Mouse (Mus musculus) hindbrain, embryonic 13.5 days (tissue): ENCODE measurements at regions not wholly inside any gene's neighbourhood (a gene's known extent, or its start where the extent isn't known, plus 50 kb on each side); places are given as distances from the start of the nearest gene placed in this dataset.

Experiments
- ATAC-seq: fragments of 200-750 bp; cut with Nextera tagmentation; 2 replicates; pipeline ENCODE4 v1.8.0; 2017; ENCODE audit warnings: moderate TSS enrichment; ENCODE audit not compliant: low FRiP score
- H3K27ac ChIP-seq: fragments of 300-500 bp; sonication (generic); 2 replicates; pipeline ENCODE4 v1.5.1; 2015; ENCODE audit warnings: inconsistent platforms, mild to moderate bottlenecking, moderate library complexity
- H3K27me3 ChIP-seq: fragments of 300-500 bp; sonication (generic); 2 replicates; pipeline ENCODE4 v1.6.1; 2015; ENCODE audit warnings: mild to moderate bottlenecking, inconsistent platforms
- H3K36me3 ChIP-seq: fragments of 300-500 bp; sonication (generic); 2 replicates; pipeline ENCODE4 v1.6.1; 2015; ENCODE audit warnings: mild to moderate bottlenecking, inconsistent platforms
- H3K4me1 ChIP-seq: fragments of 300-500 bp; sonication (generic); replicated peaks from 2 replicates; pipeline ENCODE4 v1.6.1; 2015; ENCODE audit warnings: inconsistent platforms
- H3K4me2 ChIP-seq: fragments of 300-500 bp; sonication (generic); 2 replicates; pipeline ENCODE4 v1.6.1; 2015; ENCODE audit warnings: inconsistent platforms, mild to moderate bottlenecking, moderate library complexity
- H3K4me3 ChIP-seq: fragments of 300-500 bp; sonication (generic); 2 replicates; pipeline ENCODE4 v1.5.1; 2015; ENCODE audit warnings: mild to moderate bottlenecking, inconsistent platforms
- H3K9ac ChIP-seq: fragments of 300-500 bp; sonication (generic); 2 replicates; pipeline ENCODE4 v1.6.1; 2015; ENCODE audit warnings: mild to moderate bottlenecking, inconsistent platforms
- H3K9me3 ChIP-seq: fragments of 300-500 bp; sonication (generic); 2 replicates; pipeline ENCODE4 v1.6.1; 2016; ENCODE audit warnings: inconsistent platforms
- WGBS: fragments of 180-500 bp; shearing (Covaris S2); methylation state at CpG from one replicate; pipeline ENCODE4 v1.1.7; 2015; 5-methylcytosine and 5-hydroxymethylcytosine counted together

- 95% methylated on average over 5 of the region's 5 CpGs for WGBS
- H3K27ac ChIP-seq = no peak overlapping the region
- H3K4me1 ChIP-seq = no peaks in the 10 kb centered on the region
- no peak for ATAC-seq
- H3K27me3 ChIP-seq = no peaks in the 10 kb centered on the region
- no peaks in the 10 kb centered on the region for H3K36me3 ChIP-seq
- no peak overlapping the region for H3K9ac ChIP-seq
- H3K4me2 ChIP-seq = no peak overlapping the region
- H3K4me3 ChIP-seq = no peak overlapping the region
- no peaks in the 10 kb centered on the region for H3K9me3 ChIP-seq
Measured at GRCm38 (mm10) chr2:116718637-116719036, 159.9 kb upstream of the Tmco5 start.

GRCm38 (mm10) chr2:116727591-116727990, 150.9 kb upstream of the Tmco5 start:
- ATAC-seq = no peak

GRCm38 (mm10) chr2:116735702-116736101, 142.8 kb upstream of the Tmco5 start:
- Histone ChIP-seq H3K27me3 (no peaks in the 10 kb centered on the region), H3K36me3 (no peaks in the 10 kb centered on the region), H3K27ac (no peak overlapping the region), H3K9ac (no peak overlapping the region), H3K4me1 (no peaks in the 10 kb centered on the region), H3K4me2 (no peak overlapping the region), H3K9me3 (no peaks in the 10 kb centered on the region), H3K4me3 (no peak overlapping the region)
- 49% methylated on average over 3 of the region's 3 CpGs for WGBS
- ATAC-seq = 0 out of 2 replicates have a peak, but pooled peaks have one; percentile 57

More at GRCm38 (mm10) chr2:116727591-116727990, 150.9 kb upstream of the Tmco5 start:
- Histone ChIP-seq H3K36me3 (no peaks in the 10 kb centered on the region), H3K4me2 (no peak overlapping the region), H3K4me1 (no peaks in the 10 kb centered on the region), H3K27me3 (no peaks in the 10 kb centered on the region), H3K9me3 (no peaks in the 10 kb centered on the region), H3K27ac (no peak overlapping the region), H3K9ac (no peak overlapping the region), H3K4me3 (no peak overlapping the region)
- WGBS = 71% methylated on average over 1 of the region's 1 CpGs

GRCm38 (mm10) chr2:116768459-116769047, 109.9 kb upstream of the Tmco5 start:
- H3K36me3 ChIP-seq = no peaks in the 10 kb centered on the region
- H3K4me1 ChIP-seq = no peaks in the 10 kb centered on the region
- no peaks in the 10 kb centered on the region for H3K9me3 ChIP-seq
- H3K4me3 ChIP-seq = no peak overlapping the region
- H3K27me3 ChIP-seq = no peaks in the 10 kb centered on the region
- no peak for ATAC-seq
- H3K4me2 ChIP-seq = no peak overlapping the region
- H3K9ac ChIP-seq = no peak overlapping the region
- WGBS = 57% methylated on average over 15 of the region's 15 CpGs
- no peak overlapping the region for H3K27ac ChIP-seq

GRCm38 (mm10) chr2:116769186-116769585, 109.3 kb upstream of the Tmco5 start:
- Histone ChIP-seq H3K4me2 (no peak overlapping the region), H3K4me1 (no peaks in the 10 kb centered on the region), H3K36me3 (no peaks in the 10 kb centered on the region), H3K9me3 (no peaks in the 10 kb centered on the region), H3K9ac (no peak overlapping the region), H3K27ac (no peak overlapping the region), H3K4me3 (no peak overlapping the region), H3K27me3 (no peaks in the 10 kb centered on the region)
- no peak for ATAC-seq
- WGBS = 87% methylated on average over 4 of the region's 4 CpGs

GRCm38 (mm10) chr2:116772569-116772968, 105.9 kb upstream of the Tmco5 start:
- WGBS = 81% methylated on average over 6 of the region's 6 CpGs
- H3K4me2 ChIP-seq = no peak overlapping the region

GRCm38 (mm10) chr2:116800141-116800540, 78.3 kb upstream of the Tmco5 start:
- Histone ChIP-seq H3K27me3 (no peaks in the 10 kb centered on the region), H3K9ac (no peak overlapping the region), H3K4me3 (no peak overlapping the region), H3K4me1 (no peaks in the 10 kb centered on the region), H3K27ac (no peak overlapping the region), H3K9me3 (no peaks in the 10 kb centered on the region), H3K4me2 (no peak overlapping the region), H3K36me3 (no peaks in the 10 kb centered on the region)
- WGBS = 93% methylated on average over 2 of the region's 2 CpGs
- ATAC-seq = no peak

More at GRCm38 (mm10) chr2:116772569-116772968, 105.9 kb upstream of the Tmco5 start:
- Histone ChIP-seq H3K36me3 (no peaks in the 10 kb centered on the region), H3K27ac (no peak overlapping the region), H3K27me3 (no peaks in the 10 kb centered on the region), H3K9ac (no peak overlapping the region), H3K9me3 (no peaks in the 10 kb centered on the region), H3K4me1 (no peaks in the 10 kb centered on the region), H3K4me3 (no peak overlapping the region)
- ATAC-seq = no peak

- Histone ChIP-seq H3K4me1 (no peaks in the 10 kb centered on the region), H3K4me2 (no peak overlapping the region), H3K9me3 (no peaks in the 10 kb centered on the region), H3K27ac (no peak overlapping the region), H3K9ac (no peak overlapping the region), H3K4me3 (no peak overlapping the region), H3K27me3 (no peaks in the 10 kb centered on the region), H3K36me3 (no peaks in the 10 kb centered on the region)
- 88% methylated on average over 7 of the region's 7 CpGs for WGBS
- no peak for ATAC-seq
Measured at GRCm38 (mm10) chr2:116801578-116801977, 76.9 kb upstream of the Tmco5 start.

GRCm38 (mm10) chr2:116807207-116807606, 71.3 kb upstream of the Tmco5 start:
- H3K4me3 ChIP-seq = no peak overlapping the region
- WGBS = 80% methylated on average over 3 of the region's 3 CpGs
- H3K27me3 ChIP-seq = no peaks in the 10 kb centered on the region
- no peak for ATAC-seq
- H3K4me1 ChIP-seq = no peaks in the 10 kb centered on the region
- H3K9ac ChIP-seq = no peak overlapping the region
- H3K9me3 ChIP-seq = no peaks in the 10 kb centered on the region
- H3K36me3 ChIP-seq = no peaks in the 10 kb centered on the region
- no peak overlapping the region for H3K4me2 ChIP-seq
- no peak overlapping the region for H3K27ac ChIP-seq

- ATAC-seq = 0 out of 2 replicates have a peak, but pooled peaks have one; percentile 32
- WGBS = 65% methylated on average over 7 of the region's 7 CpGs
- Histone ChIP-seq H3K9me3 (no peaks in the 10 kb centered on the region), H3K4me2 (no peak overlapping the region), H3K4me1 (peaks cover 3% of the 10 kb centered on the region; the same call in 1 of the 2 replicates), H3K4me3 (no peak overlapping the region), H3K27me3 (no peaks in the 10 kb centered on the region), H3K27ac (no peak overlapping the region), H3K9ac (no peak overlapping the region), H3K36me3 (no peaks in the 10 kb centered on the region)
Measured at GRCm38 (mm10) chr2:116807636-116808035, 70.9 kb upstream of the Tmco5 start.

- H3K4me2 ChIP-seq = no peak overlapping the region
- ATAC-seq = no peak
- H3K4me3 ChIP-seq = no peak overlapping the region
Measured at GRCm38 (mm10) chr2:116808113-116808512, 70.4 kb upstream of the Tmco5 start.

GRCm38 (mm10) chr2:116808554-116808953, 69.9 kb upstream of the Tmco5 start:
- Histone ChIP-seq H3K9me3 (no peaks in the 10 kb centered on the region), H3K36me3 (no peaks in the 10 kb centered on the region), H3K4me1 (peaks cover 12% of the 10 kb centered on the region; the same call in 1 of the 2 replicates), H3K4me3 (no peak overlapping the region), H3K4me2 (no peak overlapping the region), H3K9ac (no peak overlapping the region), H3K27ac (no peak overlapping the region), H3K27me3 (no peaks in the 10 kb centered on the region)
- WGBS = 85% methylated on average over 8 of the region's 8 CpGs
- ATAC-seq = no peak

More at GRCm38 (mm10) chr2:116808113-116808512, 70.4 kb upstream of the Tmco5 start:
- Histone ChIP-seq H3K9me3 (no peaks in the 10 kb centered on the region), H3K9ac (no peak overlapping the region), H3K27ac (no peak overlapping the region), H3K27me3 (no peaks in the 10 kb centered on the region), H3K36me3 (no peaks in the 10 kb centered on the region), H3K4me1 (peaks cover 8% of the 10 kb centered on the region; the same call in 1 of the 2 replicates)
- 71% methylated on average over 6 of the region's 6 CpGs for WGBS

GRCm38 (mm10) chr2:116810116-116810515, 68.4 kb upstream of the Tmco5 start:
- Histone ChIP-seq H3K4me2 (no peak overlapping the region), H3K9ac (no peak overlapping the region), H3K27me3 (no peaks in the 10 kb centered on the region), H3K9me3 (no peaks in the 10 kb centered on the region), H3K27ac (no peak overlapping the region), H3K4me3 (no peak overlapping the region), H3K4me1 (peaks cover 13% of the 10 kb centered on the region; the same call in 1 of the 2 replicates), H3K36me3 (no peaks in the 10 kb centered on the region)
- no peak for ATAC-seq
- WGBS = 93% methylated on average over 16 of the region's 16 CpGs
